Mouse (Mus musculus): ENCODE measurements at regions not wholly inside any gene's neighbourhood (a gene's known extent, or its start where the extent isn't known, plus 50 kb on each side); places are given as distances from the start of the nearest gene placed in this dataset.

DNA sequence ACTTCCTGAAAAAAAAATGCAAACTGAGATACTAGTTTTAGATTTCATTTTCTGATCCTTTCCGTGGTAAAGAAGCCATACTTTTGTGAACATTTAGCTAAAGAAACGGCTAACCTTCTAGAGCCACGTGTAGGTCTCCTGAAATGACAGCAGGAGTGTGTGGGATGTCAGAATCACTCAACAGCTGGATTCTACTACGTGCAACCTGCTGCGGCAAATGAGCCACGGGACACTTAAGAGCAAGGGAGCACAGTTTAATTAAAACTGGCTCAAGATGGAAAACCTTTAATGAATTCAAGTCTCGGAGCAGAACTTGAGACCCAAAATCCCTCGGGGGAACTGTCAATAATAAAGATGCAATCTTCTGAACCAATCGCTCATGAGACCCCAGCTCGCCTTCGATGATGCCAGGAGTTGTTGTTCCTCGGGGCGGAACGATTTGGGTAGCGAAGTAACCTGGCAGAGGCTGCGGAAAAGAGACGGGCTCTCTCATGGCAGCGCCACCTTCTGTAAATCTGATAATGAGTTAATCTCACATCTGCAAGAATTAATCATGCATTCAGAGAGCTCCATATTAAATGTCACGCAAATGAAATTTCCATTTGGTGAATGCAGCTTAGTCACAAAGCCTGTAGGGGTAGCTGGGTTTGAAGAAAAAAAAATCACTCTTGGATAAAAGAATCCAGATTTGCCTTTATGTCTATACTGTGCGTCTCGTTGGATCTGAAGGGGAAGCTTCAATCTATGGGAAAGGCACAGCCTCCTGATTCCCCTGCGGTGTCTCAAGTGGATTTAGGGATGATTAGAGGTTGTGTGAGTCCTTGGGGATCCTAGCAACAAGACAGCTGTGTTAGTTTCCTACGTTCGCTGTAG lies 90.9 kb upstream of the Krr1 start:
- TF ChIP-seq POLR2A (IDR thresholded peaks at IDR 0.05; ENCODE audit: borderline replicate concordance, low read depth, low read length), result no peak
- TF ChIP-seq CTCF (IDR thresholded peaks at IDR 0.05; ENCODE audit: low read depth, low read length), result no peak

Data from bone marrow macrophage, adult 2 months (primary cell).